Mouse (Mus musculus): ENCODE measurements around the gene Olfr366.
"Not testable (repeated sequence)": the region's sequence is repeated elsewhere in the genome, so short reads cannot be mapped to it uniquely, and the experiment has no call there.

Gene Olfr366

DNA sequence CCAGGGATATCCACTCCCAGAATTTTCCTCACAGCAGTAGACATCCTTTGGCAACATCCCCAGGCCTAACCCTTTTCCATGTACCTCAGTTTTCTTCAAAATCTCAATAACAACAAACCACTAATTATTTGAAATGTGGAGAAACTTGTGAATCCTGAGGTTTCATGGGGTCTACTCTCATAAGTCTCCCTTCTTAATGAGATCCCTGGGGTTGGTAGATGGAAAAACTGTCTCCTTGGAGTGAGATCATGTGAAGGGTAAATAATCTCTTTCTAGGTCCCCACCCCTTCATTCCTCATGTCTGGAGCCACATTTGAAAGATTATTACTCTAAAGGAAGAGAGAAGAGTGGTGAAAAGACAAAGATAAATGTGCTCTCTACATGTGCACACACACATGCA is at the start of gene Olfr366:
Gene Olfr366 (plus strand): TSS at position 301 of the 400 bp plus-strand sequence.
- DNase-seq (ENCODE audit: low spot score in 2 of 2): no peak

DNA sequence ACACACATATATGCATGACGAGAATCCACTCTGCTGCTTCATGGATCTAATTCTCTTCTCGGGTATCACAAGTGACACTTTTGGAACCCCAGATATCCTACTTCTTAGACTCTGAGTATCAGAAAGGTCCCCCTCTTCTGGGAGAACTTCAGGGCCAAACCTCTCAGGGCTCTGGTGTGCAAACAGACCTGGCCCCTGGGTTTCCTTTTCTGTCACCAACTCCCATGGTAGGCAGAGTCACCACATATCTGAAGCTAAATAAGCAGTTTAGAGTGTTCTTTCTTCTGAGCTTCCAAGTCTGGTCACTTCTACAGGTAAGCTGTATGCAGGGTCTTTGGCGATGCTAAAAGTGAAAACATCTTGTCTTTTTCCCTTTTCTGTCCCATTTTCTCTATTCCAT is 23.5 kb upstream of the Olfr366 start, which contains the start of gene Olfr365:
Gene Olfr365 (plus strand): TSS at position 301 of the 400 bp plus-strand sequence.
- DNase-seq (ENCODE audit: low spot score in 2 of 2): no peak

DNA sequence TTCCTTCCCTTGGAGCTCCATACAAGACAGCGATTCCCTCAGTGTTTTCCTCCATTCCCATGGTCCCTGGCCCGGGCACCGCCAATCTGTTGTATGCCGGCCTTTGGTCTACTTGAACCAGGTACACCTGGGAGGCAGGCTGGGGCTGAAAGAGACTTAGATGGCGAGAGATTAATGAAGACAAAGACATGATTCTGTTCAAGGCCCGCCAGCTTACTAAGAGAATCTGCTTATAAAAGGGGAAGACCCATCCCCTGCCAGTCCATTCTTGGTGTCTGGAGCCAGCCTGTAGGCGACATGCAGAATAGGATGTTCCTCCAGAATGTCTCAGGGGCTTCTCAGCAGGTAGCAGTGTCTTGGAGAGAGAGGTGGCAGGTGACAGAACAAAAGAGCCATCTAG is 50.4 kb downstream of the Olfr366 start:
- not testable (repeated sequence) for DNase-seq (ENCODE audit: low spot score in 2 of 2)

All from right cerebral cortex, postnatal 36 days (tissue).